Mouse (Mus musculus) mouse trophoblast stem cell (cell line): ENCODE measurements around the gene Cd6.

ENCODE experiments used
- in situ Hi-C, 2 experiments: fragments of 300-500 bp; cut with MseI, MboI; formaldehyde crosslinking; loops; 2 replicates in 1 of 2; 3 replicates in 1 of 2; pipeline ENCODE4 v1.15.1; 2025

Cd6 gene

GRCm38 (mm10) chr19:10839010-10839892 lies 9.4 kb upstream of the Cd6 start, which contains the start of gene Slc15a3:
Gene Slc15a3, plus strand, starts transcription at chr19:10839727.
- in situ Hi-C loops: no loop called here

GRCm38 (mm10) chr19:10835671-10836070 lies 5.8 kb upstream of the Cd6 start:
- in situ Hi-C loops: no loop called here

GRCm38 (mm10) chr19:10833611-10834010 lies 3.8 kb upstream of the Cd6 start:
- in situ Hi-C loops: no loop called here

- in situ Hi-C loops: no loop called here
Measured at GRCm38 (mm10) chr19:10832030-10832429, 2.2 kb upstream of the Cd6 start.

GRCm38 (mm10) chr19:10831424-10831823 lies 1.6 kb upstream of the Cd6 start:
- in situ Hi-C loops: no loop called here

GRCm38 (mm10) chr19:10828321-10828720 lies 1.5 kb downstream of the Cd6 start:
- in situ Hi-C loops: loop anchor here (5.0 kb wide), 1 partner anchor 111 kb away; no protein-coding TSS in a partner anchor

GRCm38 (mm10) chr19:10824061-10824460 lies 5.8 kb downstream of the Cd6 start:
- in situ Hi-C loops: no loop called here

GRCm38 (mm10) chr19:10822534-10822933 lies 7.3 kb downstream of the Cd6 start:
- in situ Hi-C loops: no loop called here

GRCm38 (mm10) chr19:10821319-10821718 lies 8.5 kb downstream of the Cd6 start:
- in situ Hi-C loops: no loop called here

GRCm38 (mm10) chr19:10818217-10818946 lies 11.5 kb downstream of the Cd6 start:
- in situ Hi-C loops: no loop called here

GRCm38 (mm10) chr19:10816462-10816861 lies 13.4 kb downstream of the Cd6 start:
- in situ Hi-C loops: no loop called here

GRCm38 (mm10) chr19:10815871-10816270 lies 14.0 kb downstream of the Cd6 start:
- in situ Hi-C loops: no loop called here

- in situ Hi-C loops: no loop called here
Measured at GRCm38 (mm10) chr19:10813905-10814304, 16.0 kb downstream of the Cd6 start.

- in situ Hi-C loops: no loop called here
Measured at GRCm38 (mm10) chr19:10813039-10813438, 16.8 kb downstream of the Cd6 start.

GRCm38 (mm10) chr19:10811471-10811870 lies 18.4 kb downstream of the Cd6 start:
- in situ Hi-C loops: no loop called here

GRCm38 (mm10) chr19:10810176-10810492 lies 19.7 kb downstream of the Cd6 start:
- in situ Hi-C loops: no loop called here

GRCm38 (mm10) chr19:10809428-10810175 lies 20.3 kb downstream of the Cd6 start:
- in situ Hi-C loops: no loop called here

GRCm38 (mm10) chr19:10808524-10809233 lies 21.2 kb downstream of the Cd6 start:
- in situ Hi-C loops: no loop called here

GRCm38 (mm10) chr19:10805661-10806285 lies 24.1 kb downstream of the Cd6 start:
- in situ Hi-C loops: no loop called here

GRCm38 (mm10) chr19:10804850-10805660 lies 24.8 kb downstream of the Cd6 start:
- in situ Hi-C loops: no loop called here
